Mouse (Mus musculus) liver, embryonic 15.5 days (tissue): ENCODE results near the gene Zcwpw1. TPM values are rescaled to one million over a fixed set of nuclear protein-coding genes. Genes with fewer than 3 reads are reported as not detected.
A peak's percentile ranks its signal among the peaks of the same experiment; 100 is the strongest.
"Not testable (repeated sequence)": the region's sequence is repeated elsewhere in the genome, so short reads cannot be mapped to it uniquely, and the experiment has no call there.

Source experiments
- ATAC-seq: fragments of 200-750 bp; cut with Nextera tagmentation; 2 replicates; pipeline ENCODE4 v1.8.0; 2017; ENCODE audit warnings: moderate number of reproducible peaks, mild to moderate bottlenecking, moderate library complexity; ENCODE audit not compliant: insufficient read depth
- H3K27ac ChIP-seq: fragments of 300-500 bp; sonication (generic); replicated peaks from 2 replicates; pipeline ENCODE4 v1.5.1; 2015; ENCODE audit warnings: mild to moderate bottlenecking, inconsistent platforms
- H3K27me3 ChIP-seq: fragments of 300-500 bp; sonication (generic); 2 replicates; pipeline ENCODE4 v1.6.1; 2015; ENCODE audit warnings: mild to moderate bottlenecking, inconsistent platforms
- H3K36me3 ChIP-seq: fragments of 300-500 bp; sonication (generic); replicated peaks from 2 replicates; pipeline ENCODE4 v1.6.1; 2015; ENCODE audit warnings: moderate library complexity, mild to moderate bottlenecking, inconsistent platforms
- H3K4me1 ChIP-seq: fragments of 300-500 bp; sonication (generic); replicated peaks from 2 replicates; pipeline ENCODE4 v1.6.1; 2015; ENCODE audit warnings: inconsistent platforms
- H3K4me2 ChIP-seq: fragments of 300-500 bp; sonication (generic); 2 replicates; pipeline ENCODE4 v1.6.1; 2015; ENCODE audit warnings: moderate library complexity, mild to moderate bottlenecking, inconsistent platforms
- H3K4me3 ChIP-seq: fragments of 300-500 bp; sonication (generic); replicated peaks from 2 replicates; pipeline ENCODE4 v1.5.1; 2015; ENCODE audit warnings: mild to moderate bottlenecking, inconsistent platforms
- H3K9ac ChIP-seq: fragments of 300-500 bp; sonication (generic); 2 replicates; pipeline ENCODE4 v1.6.1; 2015; ENCODE audit warnings: moderate library complexity, mild to moderate bottlenecking, inconsistent platforms
- H3K9me3 ChIP-seq: fragments of 300-500 bp; sonication (generic); replicated peaks from 2 replicates; pipeline ENCODE4 v1.6.1; 2016; ENCODE audit warnings: inconsistent platforms
- WGBS: fragments of 180-500 bp; shearing (Covaris S2); methylation state at CpG from one replicate; pipeline ENCODE4 v1.1.7; 2015; ENCODE audit warnings: mixed read lengths; ENCODE audit not compliant: insufficient replicate concordance; 5-methylcytosine and 5-hydroxymethylcytosine counted together
- polyA plus RNA-seq: library from polyadenylated mRNA; unstranded; fragments of >200 nt; fragmentation: Nextera tagmentation; extraction: Ambion mirVana; gene quantifications from 2 replicates; pipeline ENCODE4 v1.2.1, GENCODE M21; 2015

The Zcwpw1 gene
- polyA plus RNA-seq, 1 experiment from 2014 or later: 3.2 TPM

DNA sequence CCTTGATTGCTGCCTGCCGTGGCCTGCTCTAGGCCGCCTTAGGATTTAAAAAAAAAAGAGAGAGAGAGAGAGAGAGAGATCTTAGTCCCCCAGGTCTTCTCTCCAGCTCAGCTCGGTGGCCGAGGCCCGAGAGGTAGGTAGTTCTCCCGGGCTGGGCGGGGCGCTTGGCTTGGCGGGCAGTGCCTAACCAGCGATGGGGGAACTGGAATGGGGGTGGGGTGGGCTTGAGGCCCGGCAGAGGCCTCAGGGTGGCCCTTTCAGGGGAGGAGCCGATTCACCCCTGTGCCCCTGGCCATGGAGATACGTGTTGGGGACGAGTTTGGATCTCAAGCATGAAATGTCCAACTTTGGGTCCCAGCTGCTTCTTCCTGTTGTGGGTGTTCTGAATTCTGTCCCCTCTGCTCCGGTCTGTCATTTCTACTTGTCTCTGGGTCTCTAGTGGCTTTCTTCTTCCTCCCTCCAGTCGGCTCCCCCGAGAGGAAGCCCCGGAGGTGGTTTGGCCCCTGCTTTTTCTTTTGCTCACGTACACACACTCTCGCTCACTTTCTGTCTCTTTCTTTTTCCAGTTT is 41.2 kb upstream of the Zcwpw1 start:
- H3K4me1 ChIP-seq: peaks cover 59% of the 10 kb centered on the region

DNA sequence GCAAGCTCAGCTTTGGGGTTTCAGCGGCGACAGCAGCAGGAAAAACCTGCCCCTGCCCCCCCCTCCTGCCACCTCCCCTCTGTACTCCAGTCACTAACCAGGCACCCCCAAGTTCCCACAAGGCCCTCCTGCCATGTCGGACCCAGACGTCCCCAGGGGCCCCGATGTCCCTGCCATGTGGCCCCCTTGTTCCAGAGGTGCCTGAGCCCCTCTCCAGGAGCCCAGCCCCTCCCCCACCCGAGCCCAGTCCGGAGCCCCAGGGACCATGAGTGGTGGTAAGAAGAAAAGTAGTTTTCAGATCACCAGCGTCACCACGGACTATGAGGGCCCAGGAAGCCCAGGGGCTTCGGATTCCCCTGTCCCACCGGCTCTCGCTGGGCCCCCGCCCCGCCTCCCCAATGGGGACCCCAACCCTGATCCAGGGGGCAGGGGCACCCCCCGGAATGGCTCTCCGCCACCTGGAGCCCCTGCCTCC is 40.7 kb upstream of the Zcwpw1 start:
- WGBS: under 1% methylated on average over 16 of the region's 16 CpGs
- 0 out of 2 replicates have a peak, but pooled peaks have one; percentile 2 for ATAC-seq
- H3K27me3 ChIP-seq: 0 out of 2 replicates have a peak, but pooled peaks cover 3% of the 10 kb centered on the region
- H3K4me1 ChIP-seq: peaks cover 56% of the 10 kb centered on the region
- H3K4me3 ChIP-seq: peak overlapping the region; percentile 75
- peak overlapping the region; percentile 88 for H3K9ac ChIP-seq
- peaks cover 21% of the 10 kb centered on the region for H3K36me3 ChIP-seq
- peak overlapping the region; percentile 93 for H3K4me2 ChIP-seq
- peak overlapping the region; percentile 97 for H3K27ac ChIP-seq
- no peaks in the 10 kb centered on the region for H3K9me3 ChIP-seq

More for the DNA sequence above, 41.2 kb upstream of the Zcwpw1 start:
- H3K4me3 ChIP-seq: peak overlapping the region; percentile 75
- peak overlapping the region; percentile 93 for H3K4me2 ChIP-seq
- H3K27ac ChIP-seq: peak overlapping the region; percentile 97
- 0 out of 2 replicates have a peak, but pooled peaks cover 3% of the 10 kb centered on the region for H3K27me3 ChIP-seq
- WGBS: under 1% methylated on average over 20 of the region's 20 CpGs
- no peaks in the 10 kb centered on the region for H3K9me3 ChIP-seq
- H3K9ac ChIP-seq: peak overlapping the region; percentile 88
- ATAC-seq: peak; percentile 70
- peaks cover 15% of the 10 kb centered on the region for H3K36me3 ChIP-seq

DNA sequence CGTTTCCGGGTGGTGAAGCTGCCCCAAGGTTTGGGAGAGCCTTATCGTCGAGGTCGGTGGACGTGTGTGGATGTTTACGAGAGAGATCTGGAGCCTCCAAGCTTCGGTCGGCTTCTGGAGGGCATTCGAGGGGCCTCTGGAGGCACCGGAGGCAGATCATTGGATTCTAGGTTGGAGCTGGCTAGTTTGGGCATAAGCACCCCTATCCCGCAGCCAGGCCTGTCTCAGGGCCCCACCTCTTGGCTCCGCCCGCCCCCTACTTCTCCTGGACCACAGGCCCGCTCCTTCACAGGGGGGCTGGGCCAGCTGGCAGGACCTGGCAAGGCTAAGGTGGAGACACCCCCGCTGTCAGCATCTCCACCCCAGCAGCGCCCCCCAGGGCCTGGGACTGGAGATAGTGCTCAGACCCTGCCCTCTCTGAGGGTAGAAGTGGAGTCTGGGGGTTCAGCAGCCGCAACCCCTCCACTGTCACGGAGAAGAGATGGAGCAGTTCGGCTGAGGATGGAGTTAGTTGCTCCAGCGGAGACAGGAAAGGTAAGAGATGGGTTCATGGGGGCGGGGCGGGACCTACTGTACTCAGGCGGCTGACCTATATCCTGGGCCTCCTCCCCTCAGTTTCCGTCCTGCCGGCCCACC is 40.2 kb upstream of the Zcwpw1 start:
- Histone ChIP-seq H3K4me1 (peaks cover 56% of the 10 kb centered on the region), H3K9me3 (no peaks in the 10 kb centered on the region), H3K9ac (peak overlapping the region; percentile 88), H3K36me3 (peaks cover 26% of the 10 kb centered on the region), H3K27ac (peak overlapping the region; percentile 97), H3K4me3 (peak overlapping the region; percentile 75), H3K4me2 (peak overlapping the region; percentile 93), H3K27me3 (no peaks in the 10 kb centered on the region)
- WGBS: 1% methylated on average over 26 of the region's 26 CpGs
- ATAC-seq: peak; percentile 30

DNA sequence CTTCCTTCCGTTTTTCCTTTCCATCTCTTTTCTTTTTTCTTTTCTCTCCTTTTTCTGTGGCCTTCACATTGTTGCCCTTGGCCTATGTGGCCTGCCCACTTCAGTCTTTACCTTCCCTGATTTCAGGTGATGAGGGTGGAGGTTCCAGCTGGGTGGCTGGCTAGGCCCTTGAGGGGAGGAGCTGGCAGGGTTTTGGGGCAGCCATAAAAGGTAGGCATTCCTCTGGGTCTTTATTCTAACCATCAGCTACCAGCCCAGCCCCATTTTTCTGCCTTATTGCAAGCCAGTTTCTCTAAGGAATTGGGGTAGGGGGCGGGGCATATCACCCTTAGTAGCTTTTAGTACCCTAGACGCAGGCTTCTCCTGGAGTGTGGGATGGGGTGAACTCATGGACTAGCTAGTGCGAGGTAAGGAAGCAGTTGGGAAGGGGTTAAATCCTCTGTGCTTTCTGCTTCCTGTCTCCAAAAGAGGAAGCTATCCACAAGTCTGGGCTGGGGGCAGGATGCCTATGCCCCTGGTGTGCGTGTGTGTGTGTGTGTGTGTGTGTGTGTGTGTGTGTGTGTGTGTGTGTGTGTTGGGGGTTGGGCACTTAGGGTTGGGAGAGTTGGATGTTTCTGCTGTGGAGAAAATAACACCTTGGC is 39.3 kb upstream of the Zcwpw1 start:
- Histone ChIP-seq H3K27me3 (no peaks in the 10 kb centered on the region), H3K9ac (peak overlapping the region; percentile 39; the same call in 1 of the 2 replicates), H3K4me3 (peak overlapping the region; percentile 75), H3K4me1 (peaks cover 50% of the 10 kb centered on the region), H3K9me3 (no peaks in the 10 kb centered on the region), H3K36me3 (peaks cover 34% of the 10 kb centered on the region), H3K4me2 (peak overlapping the region; percentile 93), H3K27ac (peak overlapping the region; percentile 97)
- no peak for ATAC-seq
- 18% methylated on average over 5 of the region's 5 CpGs for WGBS

DNA sequence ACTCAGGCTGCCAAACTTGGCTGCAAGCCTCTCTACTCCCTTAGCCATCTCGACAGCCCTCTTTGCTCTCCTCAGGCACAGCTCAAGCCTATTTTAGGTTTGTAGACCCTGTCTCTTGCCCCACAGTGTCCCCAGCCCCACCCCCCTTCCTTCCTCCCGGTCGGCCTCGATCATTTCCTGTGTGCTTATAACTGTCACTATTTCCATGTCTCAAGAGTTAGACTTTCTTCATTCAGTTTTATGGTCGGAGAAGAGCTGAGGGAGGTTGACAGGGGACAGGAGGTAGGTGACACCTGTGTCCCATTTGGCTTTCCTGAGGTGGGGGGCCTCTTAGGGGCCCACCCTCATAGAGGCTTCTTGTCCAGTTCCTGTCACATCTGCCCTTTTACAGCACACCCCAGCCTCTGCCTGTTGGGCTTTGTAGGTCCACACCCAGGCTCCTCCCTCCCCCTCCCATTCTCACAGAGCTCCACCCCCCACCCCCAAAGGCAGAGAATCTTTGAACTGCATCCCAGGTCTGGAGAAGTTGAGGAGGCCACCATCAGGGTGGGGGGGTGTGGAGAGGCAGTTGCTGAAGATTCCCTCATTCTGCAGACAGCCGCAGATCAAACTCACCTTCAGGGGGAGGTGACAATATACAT is 38.3 kb upstream of the Zcwpw1 start:
- peak overlapping the region; percentile 93 for H3K4me2 ChIP-seq
- H3K36me3 ChIP-seq: peaks cover 45% of the 10 kb centered on the region
- peak overlapping the region; percentile 97 for H3K27ac ChIP-seq
- H3K9me3 ChIP-seq: no peaks in the 10 kb centered on the region
- peak overlapping the region; percentile 75 for H3K4me3 ChIP-seq
- H3K9ac ChIP-seq: peak overlapping the region; percentile 39
- no peak for ATAC-seq
- 22% methylated on average over 6 of the region's 6 CpGs for WGBS
- H3K27me3 ChIP-seq: no peaks in the 10 kb centered on the region
- peaks cover 57% of the 10 kb centered on the region for H3K4me1 ChIP-seq

DNA sequence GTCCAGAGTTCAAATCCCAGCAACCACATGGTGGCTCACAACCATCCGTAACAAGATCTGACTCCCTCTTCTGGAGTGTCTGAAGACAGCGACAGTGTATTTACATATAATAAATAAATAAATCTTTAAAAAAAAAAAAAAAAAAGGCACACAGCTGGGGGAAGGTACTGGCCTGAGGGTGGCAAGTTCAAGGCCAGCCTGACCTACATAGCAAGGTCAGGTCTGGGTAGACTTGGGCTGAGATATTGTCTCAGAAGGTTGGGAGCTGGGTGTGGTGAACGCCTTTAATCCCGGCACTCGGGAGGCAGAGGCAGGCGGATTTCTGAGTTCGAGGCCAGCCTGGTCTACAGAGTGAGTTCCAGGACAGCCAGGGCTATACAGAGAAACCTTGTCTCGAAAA is 37.4 kb upstream of the Zcwpw1 start:
- not testable (repeated sequence) for ATAC-seq, H3K4me2 ChIP-seq, H3K4me3 ChIP-seq, H3K9ac ChIP-seq, H3K27me3 ChIP-seq, H3K9me3 ChIP-seq, H3K27ac ChIP-seq
- peaks cover 52% of the 10 kb centered on the region for H3K4me1 ChIP-seq
- 85% methylated on average over 6 of the region's 8 CpGs for WGBS
- peaks cover 52% of the 10 kb centered on the region for H3K36me3 ChIP-seq

DNA sequence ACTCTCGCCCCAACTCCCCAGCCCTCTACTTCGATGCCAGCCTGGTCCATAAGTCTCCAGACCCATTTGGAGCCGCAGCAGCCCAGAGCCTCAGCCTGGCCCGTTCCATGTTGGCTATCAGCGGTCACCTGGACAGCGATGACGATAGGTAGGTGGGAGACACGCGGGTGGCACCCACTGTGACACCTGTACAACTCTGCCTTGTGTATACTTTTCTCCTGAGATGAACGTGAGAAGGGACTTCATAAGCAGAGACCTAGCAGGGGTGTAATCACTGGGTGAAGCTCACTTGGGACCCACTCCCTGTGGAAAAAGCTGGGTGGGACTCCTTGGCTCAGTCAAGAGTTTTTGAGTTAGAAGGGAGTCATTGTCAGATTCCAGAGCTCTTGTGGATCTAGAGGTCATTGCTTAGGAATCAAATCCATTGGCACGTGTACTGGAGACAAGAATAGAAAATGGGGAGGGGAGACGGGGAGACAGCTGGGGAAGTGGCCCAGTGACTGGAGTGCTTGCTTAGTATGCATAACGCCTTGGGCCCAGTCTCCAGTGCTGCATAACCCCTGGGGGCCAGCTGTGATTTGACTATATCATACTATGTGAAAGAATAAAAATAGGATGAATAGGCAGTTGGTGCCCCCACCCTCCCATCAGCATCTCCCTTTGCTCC is 36.2 kb upstream of the Zcwpw1 start:
- H3K4me3 ChIP-seq: no peak overlapping the region
- no peak overlapping the region for H3K27ac ChIP-seq
- H3K27me3 ChIP-seq: no peaks in the 10 kb centered on the region
- ATAC-seq: no peak
- H3K9me3 ChIP-seq: no peaks in the 10 kb centered on the region
- peaks cover 50% of the 10 kb centered on the region for H3K4me1 ChIP-seq
- H3K9ac ChIP-seq: no peak overlapping the region
- H3K4me2 ChIP-seq: no peak overlapping the region
- H3K36me3 ChIP-seq: peaks cover 63% of the 10 kb centered on the region
- WGBS: 88% methylated on average over 13 of the region's 13 CpGs

DNA sequence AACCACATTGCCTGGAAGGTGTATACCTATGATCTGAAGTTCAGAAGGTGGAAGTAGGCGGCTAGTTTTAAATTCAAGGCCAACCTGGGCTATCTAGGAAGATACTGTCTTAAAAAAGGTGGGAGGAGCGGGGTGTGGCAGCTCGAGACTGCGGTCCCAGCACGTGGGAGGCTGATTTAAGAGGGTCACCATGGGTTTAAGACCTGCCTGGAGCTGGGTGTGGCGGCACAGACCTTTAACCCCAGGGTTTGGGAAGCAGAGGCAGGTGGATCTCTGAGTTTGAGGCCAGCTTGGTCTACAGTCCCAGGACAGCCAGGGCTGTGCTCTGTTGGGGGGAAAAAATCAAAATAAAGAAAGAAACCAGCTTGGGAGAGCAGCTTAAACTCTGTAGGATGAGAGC is 35.6 kb upstream of the Zcwpw1 start:
- Histone ChIP-seq H3K4me1 (peaks cover 54% of the 10 kb centered on the region), H3K9ac (no peak overlapping the region), H3K36me3 (peaks cover 70% of the 10 kb centered on the region), H3K9me3 (no peaks in the 10 kb centered on the region), H3K4me3 (no peak overlapping the region), H3K4me2 (no peak overlapping the region), H3K27ac (no peak overlapping the region), H3K27me3 (no peaks in the 10 kb centered on the region)
- WGBS: 69% methylated on average over 6 of the region's 6 CpGs
- no peak for ATAC-seq

DNA sequence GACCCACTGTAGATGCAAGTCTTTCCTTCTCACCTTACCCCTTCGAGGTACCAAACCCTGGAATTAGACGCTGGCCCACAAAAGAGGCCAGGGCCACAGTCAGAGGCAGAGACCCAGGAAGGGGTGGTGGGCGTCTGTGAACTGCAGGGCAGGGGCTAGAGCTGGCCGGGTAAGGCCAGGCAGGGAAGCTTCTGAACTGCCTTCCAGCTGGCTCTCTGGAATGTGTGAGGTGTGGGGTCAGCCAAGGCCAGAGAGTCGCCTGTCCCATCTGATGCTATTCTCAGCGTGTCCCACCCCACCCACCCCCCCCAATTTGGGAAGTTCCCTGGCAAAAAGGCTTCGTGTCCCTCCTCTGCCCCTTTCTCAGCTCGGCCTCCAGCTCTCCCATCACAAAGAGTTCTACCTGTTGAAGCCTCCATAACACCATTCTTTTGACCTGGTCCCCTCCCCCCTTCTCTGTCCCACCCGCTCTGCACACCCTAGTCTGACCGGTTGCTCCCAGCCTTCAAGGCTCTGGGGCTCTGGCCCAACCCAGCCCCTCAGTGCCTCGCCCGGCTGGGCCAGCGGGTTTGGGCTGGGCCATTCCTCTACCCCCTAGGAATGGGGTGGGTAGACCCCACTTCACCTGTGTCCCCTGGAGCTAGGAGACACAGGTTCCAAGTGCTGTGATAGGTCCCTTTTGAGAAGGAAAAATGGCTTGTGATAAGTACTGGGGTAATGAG is 34.3 kb upstream of the Zcwpw1 start:
- no peak for ATAC-seq
- H3K36me3 ChIP-seq: peaks cover 82% of the 10 kb centered on the region

DNA sequence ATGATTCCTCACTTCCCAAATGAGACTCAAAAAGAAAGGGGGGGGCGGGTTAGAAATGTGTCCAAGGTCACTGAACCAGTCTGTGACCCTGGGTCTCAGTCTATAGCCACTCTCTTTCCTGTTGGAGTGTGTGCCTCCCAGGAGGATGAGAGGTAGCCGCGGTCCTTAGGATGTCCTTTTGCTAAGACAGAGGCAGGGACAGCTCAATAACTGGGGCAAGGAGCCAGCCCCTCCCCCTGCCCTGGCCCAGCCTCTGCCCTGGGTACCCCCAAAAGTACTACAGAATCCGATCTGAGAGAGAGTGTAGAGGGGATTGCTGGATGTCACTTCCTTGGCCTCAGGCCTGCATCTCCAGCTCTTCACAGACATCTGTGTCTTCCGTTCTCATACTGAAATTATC is 32.2 kb upstream of the Zcwpw1 start:
- Histone ChIP-seq H3K9ac (no peak overlapping the region), H3K27me3 (no peaks in the 10 kb centered on the region), H3K4me3 (no peak overlapping the region), H3K27ac (0 out of 2 replicates have a peak overlapping the region, but pooled peaks have one; percentile 29), H3K4me2 (no peak overlapping the region), H3K9me3 (no peaks in the 10 kb centered on the region), H3K36me3 (peaks cover 93% of the 10 kb centered on the region), H3K4me1 (peaks cover 48% of the 10 kb centered on the region)
- ATAC-seq: no peak
- 82% methylated on average over 5 of the region's 5 CpGs for WGBS

More for the DNA sequence above, 34.3 kb upstream of the Zcwpw1 start:
- 81% methylated on average over 13 of the region's 13 CpGs for WGBS
- H3K27ac ChIP-seq: no peak overlapping the region
- no peaks in the 10 kb centered on the region for H3K9me3 ChIP-seq
- no peak overlapping the region for H3K4me2 ChIP-seq
- H3K4me3 ChIP-seq: no peak overlapping the region
- no peak overlapping the region for H3K9ac ChIP-seq
- peaks cover 55% of the 10 kb centered on the region for H3K4me1 ChIP-seq
- no peaks in the 10 kb centered on the region for H3K27me3 ChIP-seq
